Mouse (Mus musculus) intestine, embryonic 15.5 days (tissue): ENCODE results near the gene Ccdc159. TPM values are rescaled to one million over a fixed set of nuclear protein-coding genes. Genes with fewer than 3 reads are reported as not detected.

Source experiments
- ATAC-seq: fragments of 200-750 bp; cut with Nextera tagmentation; 2 replicates; pipeline ENCODE4 v1.8.0; 2017; ENCODE audit warnings: moderate TSS enrichment, moderate library complexity
- H3K27ac ChIP-seq: fragments of 300-500 bp; sonication (generic); 2 replicates; pipeline ENCODE4 v1.5.1; 2015; ENCODE audit warnings: mild to moderate bottlenecking, inconsistent platforms
- H3K27me3 ChIP-seq: fragments of 300-500 bp; sonication (generic); replicated peaks from 2 replicates; pipeline ENCODE4 v1.6.1; 2015; ENCODE audit warnings: inconsistent platforms
- H3K36me3 ChIP-seq: fragments of 300-500 bp; sonication (generic); 2 replicates; pipeline ENCODE4 v1.6.1; 2015; ENCODE audit warnings: inconsistent platforms
- H3K4me1 ChIP-seq: fragments of 300-500 bp; sonication (generic); replicated peaks from 2 replicates; pipeline ENCODE4 v1.6.1; 2015; ENCODE audit warnings: inconsistent platforms
- H3K4me2 ChIP-seq: fragments of 300-500 bp; sonication (generic); replicated peaks from 2 replicates; pipeline ENCODE4 v1.6.1; 2015; ENCODE audit warnings: mild to moderate bottlenecking, inconsistent platforms
- H3K4me3 ChIP-seq: fragments of 300-500 bp; sonication (generic); replicated peaks from 2 replicates; pipeline ENCODE4 v1.5.1; 2015; ENCODE audit warnings: inconsistent platforms
- H3K9ac ChIP-seq: fragments of 300-500 bp; sonication (generic); 2 replicates; pipeline ENCODE4 v1.6.1; 2015; ENCODE audit warnings: inconsistent platforms
- H3K9me3 ChIP-seq: fragments of 300-500 bp; sonication (generic); 2 replicates; pipeline ENCODE4 v1.6.1; 2016; ENCODE audit warnings: inconsistent platforms
- WGBS: fragments of 180-500 bp; shearing (Covaris S2); methylation state at CpG from one replicate; pipeline ENCODE4 v1.1.7; 2015; 5-methylcytosine and 5-hydroxymethylcytosine counted together
- polyA plus RNA-seq: library from polyadenylated mRNA; unstranded; fragments of >200 nt; fragmentation: Nextera tagmentation; extraction: Ambion mirVana; gene quantifications from 2 replicates; pipeline ENCODE4 v1.2.1, GENCODE M21; 2015

Gene Ccdc159
- polyA plus RNA-seq, 1 experiment from 2014 or later, result 3.1 TPM

DNA sequence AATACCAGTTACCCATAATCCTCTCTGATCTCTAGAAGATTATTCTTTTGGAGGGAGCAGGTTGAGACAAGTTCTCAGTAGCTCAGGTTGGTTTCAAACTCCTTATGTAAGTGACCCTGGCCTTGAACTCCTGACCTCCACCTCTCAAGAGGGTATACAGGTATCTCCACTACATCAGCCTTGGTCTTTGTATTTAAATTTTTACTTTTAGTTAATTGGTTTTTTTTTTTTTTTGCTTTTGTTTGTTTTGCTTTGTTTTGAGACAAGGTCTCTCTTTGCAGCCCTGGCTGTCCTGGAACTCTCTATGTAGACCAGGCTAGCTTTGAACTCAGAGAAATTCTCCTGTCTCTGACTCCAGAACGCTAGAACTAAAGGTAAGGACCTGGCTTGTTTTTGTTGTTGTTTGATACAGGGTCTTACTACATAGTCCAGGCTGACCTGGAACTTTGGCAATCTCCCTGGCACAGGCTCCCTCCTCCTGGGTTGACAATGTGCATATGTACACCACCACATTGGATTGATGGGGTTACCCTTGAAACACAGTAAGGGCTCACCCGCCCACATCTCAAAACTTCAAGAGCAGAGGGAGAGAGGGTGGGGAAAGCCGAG is 3.7 kb upstream of the Ccdc159 start:
- Histone ChIP-seq H3K9ac (no peak overlapping the region), H3K27me3 (no peaks in the 10 kb centered on the region)
- no peak for ATAC-seq

DNA sequence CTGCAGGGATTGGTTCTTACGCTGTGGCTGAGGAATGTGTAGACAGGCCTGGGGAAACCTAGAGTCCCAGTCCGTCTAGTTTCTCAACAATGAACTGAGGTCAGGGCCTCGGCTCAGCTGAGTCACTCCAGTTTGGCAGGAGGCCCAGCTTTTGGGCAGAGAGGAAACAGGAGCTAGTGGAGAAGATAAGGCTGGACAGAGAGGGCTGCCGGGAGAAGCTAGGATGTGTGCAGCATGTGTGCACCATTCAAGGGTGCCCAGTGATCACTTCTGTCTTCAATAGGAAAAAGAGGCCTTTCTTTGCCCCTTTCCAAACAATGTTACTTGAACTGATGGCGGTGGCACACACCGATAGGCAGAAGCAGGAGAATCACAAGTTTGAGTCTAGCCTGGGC is 3.2 kb upstream of the Ccdc159 start:
- Histone ChIP-seq H3K9me3 (no peaks in the 10 kb centered on the region), H3K27me3 (no peaks in the 10 kb centered on the region), H3K4me1 (peaks cover 13% of the 10 kb centered on the region; the same call in 1 of the 2 replicates), H3K9ac (no peak overlapping the region), H3K27ac (no peak overlapping the region), H3K4me2 (no peak overlapping the region), H3K4me3 (no peak overlapping the region), H3K36me3 (no peaks in the 10 kb centered on the region)
- peak; percentile 27; the same call in 1 of the 2 replicates for ATAC-seq
- 46% methylated on average over 6 of the region's 6 CpGs for WGBS

More for the DNA sequence above, 3.7 kb upstream of the Ccdc159 start:
- 56% methylated on average over 3 of the region's 3 CpGs for WGBS
- Histone ChIP-seq H3K36me3 (no peaks in the 10 kb centered on the region), H3K4me1 (peaks cover 13% of the 10 kb centered on the region; the same call in 1 of the 2 replicates), H3K9me3 (no peaks in the 10 kb centered on the region), H3K27ac (no peak overlapping the region), H3K4me2 (no peak overlapping the region), H3K4me3 (no peak overlapping the region)

GRCm38 (mm10) chr9:21925034-21925433 is 2.2 kb upstream of the Ccdc159 start:
- no peak overlapping the region for H3K9ac ChIP-seq
- no peak overlapping the region for H3K4me3 ChIP-seq
- no peak overlapping the region for H3K4me2 ChIP-seq
- no peaks in the 10 kb centered on the region for H3K36me3 ChIP-seq
- no peak for ATAC-seq
- no peaks in the 10 kb centered on the region for H3K9me3 ChIP-seq
- WGBS, result 86% methylated on average over 3 of the region's 3 CpGs
- peaks cover 13% of the 10 kb centered on the region; the same call in 1 of the 2 replicates for H3K4me1 ChIP-seq
- H3K27me3 ChIP-seq, result no peaks in the 10 kb centered on the region
- no peak overlapping the region for H3K27ac ChIP-seq

DNA sequence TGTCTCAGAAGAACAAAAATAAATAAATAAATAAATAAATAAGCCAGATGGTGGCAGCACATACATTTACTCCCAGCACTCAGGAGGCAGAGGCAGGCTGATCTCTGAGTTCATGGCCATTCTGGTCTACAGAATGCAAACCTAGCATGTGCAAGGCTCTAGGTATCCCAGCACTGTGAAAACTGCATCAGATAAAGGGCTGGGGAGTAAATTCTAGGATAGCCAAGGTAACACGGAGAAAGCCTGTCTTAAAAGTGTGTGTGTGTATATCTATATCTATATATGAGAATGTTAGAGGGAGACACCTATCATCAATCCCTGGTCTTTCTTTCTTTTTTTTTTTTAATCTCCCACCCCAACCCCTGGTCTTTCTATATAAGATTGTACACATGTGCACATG is 1.8 kb upstream of the Ccdc159 start:
- H3K9ac ChIP-seq, result no peak overlapping the region
- 0 out of 2 replicates have a peak overlapping the region, but pooled peaks have one; percentile 72 for H3K4me2 ChIP-seq
- ATAC-seq, result no peak
- no peaks in the 10 kb centered on the region for H3K27me3 ChIP-seq
- no peak overlapping the region for H3K4me3 ChIP-seq
- H3K36me3 ChIP-seq, result no peaks in the 10 kb centered on the region
- H3K4me1 ChIP-seq, result peaks cover 13% of the 10 kb centered on the region; the same call in 1 of the 2 replicates
- H3K9me3 ChIP-seq, result no peaks in the 10 kb centered on the region
- H3K27ac ChIP-seq, result no peak overlapping the region
- WGBS, result 100% methylated on average over 1 of the region's 1 CpGs

DNA sequence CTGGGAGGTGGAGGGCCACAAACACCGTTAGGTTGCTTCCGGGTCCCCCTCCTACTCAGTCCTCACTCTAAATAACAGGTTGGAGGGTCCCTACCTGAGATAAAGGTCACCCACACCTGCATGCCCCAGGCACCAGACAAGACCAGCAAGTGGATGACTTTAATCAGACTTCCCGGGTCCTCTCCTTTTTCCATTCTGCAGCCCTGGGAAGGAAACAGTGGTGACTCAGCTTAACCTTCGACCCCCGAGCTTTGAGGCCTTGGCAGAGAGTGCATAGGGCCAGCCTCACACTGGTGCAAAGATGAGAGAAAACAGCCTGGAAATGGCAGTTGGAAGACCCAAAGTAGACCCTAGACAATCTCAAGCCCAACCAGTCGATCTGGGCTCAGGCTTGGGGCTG is 1.1 kb upstream of the Ccdc159 start:
- Histone ChIP-seq H3K4me1 (peaks cover 13% of the 10 kb centered on the region; the same call in 1 of the 2 replicates), H3K27ac (no peak overlapping the region), H3K36me3 (no peaks in the 10 kb centered on the region), H3K9ac (0 out of 2 replicates have a peak overlapping the region, but pooled peaks have one; percentile 55), H3K4me2 (peak overlapping the region; percentile 72), H3K4me3 (peak overlapping the region; percentile 51), H3K27me3 (no peaks in the 10 kb centered on the region), H3K9me3 (no peaks in the 10 kb centered on the region)
- ATAC-seq, result no peak
- 72% methylated on average over 6 of the region's 6 CpGs for WGBS

DNA sequence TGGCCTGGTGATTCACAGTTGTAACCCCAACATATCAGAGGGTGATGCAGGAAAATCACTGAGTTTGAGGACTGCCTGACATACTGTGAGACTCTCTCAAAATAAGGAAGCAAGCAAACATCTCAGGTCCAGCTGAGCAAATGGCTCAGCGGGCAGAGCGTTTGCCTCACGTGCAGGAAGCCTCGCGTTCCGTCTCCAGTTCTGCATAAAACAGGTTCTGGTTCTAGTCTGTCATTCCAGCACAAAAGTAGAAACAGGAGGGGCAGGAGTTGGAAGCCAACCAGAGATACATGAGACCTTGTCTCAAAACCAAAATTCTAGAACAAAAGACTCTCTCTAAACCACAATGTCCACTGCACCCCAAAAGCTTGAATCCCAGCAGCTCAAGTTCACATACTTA is 487 bp upstream of the Ccdc159 start:
- 0 out of 2 replicates have a peak, but pooled peaks have one; percentile 14 for ATAC-seq
- no peaks in the 10 kb centered on the region for H3K27me3 ChIP-seq
- H3K9ac ChIP-seq, result peak overlapping the region; percentile 55
- peaks cover 13% of the 10 kb centered on the region; the same call in 1 of the 2 replicates for H3K4me1 ChIP-seq
- WGBS, result under 1% methylated on average over 6 of the region's 6 CpGs
- H3K9me3 ChIP-seq, result no peaks in the 10 kb centered on the region
- H3K36me3 ChIP-seq, result no peaks in the 10 kb centered on the region
- H3K27ac ChIP-seq, result peak overlapping the region; percentile 70
- H3K4me2 ChIP-seq, result peak overlapping the region; percentile 72
- peak overlapping the region; percentile 51 for H3K4me3 ChIP-seq

DNA sequence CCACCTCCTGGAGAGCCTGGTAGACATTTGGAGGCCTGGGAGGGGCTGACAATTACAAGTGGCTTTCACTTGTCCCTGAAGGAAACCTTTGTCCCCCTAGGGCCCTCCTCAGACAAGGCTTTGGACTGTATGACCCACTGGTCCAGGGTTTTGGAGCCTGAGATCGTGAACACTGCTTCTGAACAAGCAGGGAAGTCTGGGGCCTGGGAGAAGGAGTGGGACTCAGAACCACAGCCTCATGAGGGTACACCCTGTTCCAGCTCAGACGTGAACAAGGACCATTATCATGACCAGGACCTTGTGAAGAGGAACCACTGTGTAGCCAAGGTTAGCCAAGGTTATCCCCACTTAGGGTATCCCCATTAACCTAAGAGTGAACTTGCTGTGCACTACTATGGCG is 1.9 kb downstream of the Ccdc159 start:
- Histone ChIP-seq H3K4me2 (no peak overlapping the region), H3K9me3 (no peaks in the 10 kb centered on the region), H3K27me3 (no peaks in the 10 kb centered on the region), H3K27ac (no peak overlapping the region), H3K4me3 (no peak overlapping the region), H3K36me3 (no peaks in the 10 kb centered on the region), H3K9ac (no peak overlapping the region), H3K4me1 (peaks cover 8% of the 10 kb centered on the region; the same call in 1 of the 2 replicates)
- ATAC-seq, result no peak
- WGBS, result 81% methylated on average over 3 of the region's 3 CpGs

DNA sequence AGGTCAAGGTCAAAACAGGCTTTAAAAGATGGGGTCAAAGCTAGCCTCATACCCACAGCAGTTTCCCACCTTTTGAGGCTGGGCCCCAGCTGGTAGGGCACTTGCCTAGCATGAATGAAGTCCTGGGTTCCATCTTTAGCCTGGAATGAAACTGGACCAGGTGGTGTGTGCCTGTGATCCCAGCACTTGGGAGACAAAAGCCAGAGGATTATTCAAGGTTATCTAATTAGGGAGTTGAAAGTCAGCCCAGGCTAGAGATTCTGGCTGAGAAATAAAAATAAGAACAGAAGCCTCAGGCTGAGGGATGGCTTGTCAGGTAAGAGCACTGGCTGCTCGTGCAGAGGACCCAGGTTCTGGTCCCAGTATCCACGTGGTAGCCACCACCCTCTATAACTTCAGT is 4.7 kb downstream of the Ccdc159 start:
- Histone ChIP-seq H3K27me3 (no peaks in the 10 kb centered on the region), H3K36me3 (no peaks in the 10 kb centered on the region), H3K4me2 (no peak overlapping the region), H3K27ac (no peak overlapping the region), H3K9me3 (no peaks in the 10 kb centered on the region), H3K4me3 (no peak overlapping the region), H3K4me1 (0 out of 2 replicates have a peak, but pooled peaks cover 3% of the 10 kb centered on the region), H3K9ac (no peak overlapping the region)
- ATAC-seq, result no peak
- WGBS, result 72% methylated on average over 2 of the region's 2 CpGs

- Histone ChIP-seq H3K4me3 (no peak overlapping the region), H3K36me3 (no peaks in the 10 kb centered on the region), H3K9me3 (no peaks in the 10 kb centered on the region), H3K27ac (no peak overlapping the region), H3K27me3 (no peaks in the 10 kb centered on the region), H3K4me2 (no peak overlapping the region), H3K9ac (no peak overlapping the region), H3K4me1 (0 out of 2 replicates have a peak, but pooled peaks cover 6% of the 10 kb centered on the region)
- ATAC-seq, result no peak
- 62% methylated on average over 12 of the region's 12 CpGs for WGBS
Observed at GRCm38 (mm10) chr9:21932445-21933137, 5.3 kb downstream of the Ccdc159 start.

DNA sequence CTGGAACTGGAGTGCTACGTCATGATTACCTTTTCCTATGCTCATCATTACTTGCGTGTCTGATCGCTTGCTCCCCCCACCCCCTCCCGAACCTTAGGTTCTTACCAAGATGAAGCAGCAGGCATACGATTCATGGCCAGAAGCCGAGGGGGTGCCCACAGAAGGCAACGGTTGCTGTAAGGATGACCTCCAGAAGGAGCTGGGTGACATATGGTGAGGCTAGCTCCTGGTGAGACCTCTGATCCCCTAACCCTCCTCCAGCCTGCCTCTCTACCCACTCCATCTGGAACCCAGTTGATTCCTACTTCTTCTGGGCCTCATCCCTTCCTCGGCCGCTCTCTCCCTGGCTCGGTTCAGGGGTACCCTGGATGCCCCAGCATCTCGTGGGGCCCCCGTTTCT is 6.8 kb downstream of the Ccdc159 start:
- WGBS, result 88% methylated on average over 12 of the region's 12 CpGs

DNA sequence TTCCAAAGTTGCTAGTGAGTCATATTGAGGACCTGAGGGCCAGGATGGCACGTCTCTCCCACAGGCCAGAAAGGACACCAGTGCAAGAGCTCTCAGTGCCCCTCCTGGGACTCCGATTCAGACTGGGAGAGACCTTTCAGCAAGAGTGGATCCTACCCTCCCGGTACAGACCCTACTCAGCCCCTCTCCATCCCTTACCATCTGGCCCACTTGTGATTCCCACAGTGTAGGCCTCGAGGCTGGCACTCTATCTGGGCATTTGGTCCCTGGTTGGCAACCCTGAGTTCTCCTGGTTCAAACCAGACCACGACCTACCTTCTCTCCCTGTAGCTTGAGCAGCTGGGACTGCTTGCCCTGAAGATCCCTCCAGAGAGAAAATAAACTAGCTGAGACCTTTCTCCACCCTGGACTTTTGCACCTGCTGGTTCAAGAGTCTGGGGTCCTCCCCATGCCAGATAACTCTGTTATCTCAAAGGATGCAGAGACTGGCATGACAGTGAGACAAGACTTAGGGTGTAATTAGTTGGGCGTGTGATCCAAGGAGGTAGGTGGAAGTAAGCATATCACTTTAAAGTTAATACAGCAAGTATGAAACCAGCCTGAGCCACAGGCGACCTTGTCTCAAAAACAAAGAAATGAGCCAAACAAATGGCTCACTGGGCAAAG is 8.3 kb downstream of the Ccdc159 start:
- no peaks in the 10 kb centered on the region for H3K36me3 ChIP-seq
- no peak overlapping the region for H3K27ac ChIP-seq
- no peak for ATAC-seq
- H3K4me3 ChIP-seq, result no peak overlapping the region
- H3K4me1 ChIP-seq, result 0 out of 2 replicates have a peak, but pooled peaks cover 6% of the 10 kb centered on the region
- no peaks in the 10 kb centered on the region for H3K27me3 ChIP-seq
- H3K4me2 ChIP-seq, result no peak overlapping the region
- 85% methylated on average over 7 of the region's 7 CpGs for WGBS
- no peak overlapping the region for H3K9ac ChIP-seq
- H3K9me3 ChIP-seq, result no peaks in the 10 kb centered on the region

More for the DNA sequence above, 6.8 kb downstream of the Ccdc159 start:
- H3K9me3 ChIP-seq, result no peaks in the 10 kb centered on the region
- H3K27ac ChIP-seq, result no peak overlapping the region
- H3K9ac ChIP-seq, result no peak overlapping the region
- 0 out of 2 replicates have a peak, but pooled peaks cover 6% of the 10 kb centered on the region for H3K4me1 ChIP-seq
- no peak overlapping the region for H3K4me2 ChIP-seq
- no peak overlapping the region for H3K4me3 ChIP-seq
- H3K27me3 ChIP-seq, result no peaks in the 10 kb centered on the region
- ATAC-seq, result no peak
- no peaks in the 10 kb centered on the region for H3K36me3 ChIP-seq
